Mouse (Mus musculus) intestine, postnatal 0 days (tissue): ENCODE measurements around the gene Dnaaf1. TPM values are rescaled to one million over a fixed set of nuclear protein-coding genes. Genes with fewer than 3 reads are reported as not detected.

ENCODE experiments used
- ATAC-seq: fragments of 200-750 bp; cut with Nextera tagmentation; 2 replicates; pipeline ENCODE4 v1.8.0; 2017; ENCODE audit warnings: mild to moderate bottlenecking, moderate TSS enrichment, moderate library complexity
- H3K27ac ChIP-seq: fragments of 300-500 bp; sonication (generic); 2 replicates; pipeline ENCODE4 v1.5.1; 2014; ENCODE audit warnings: mild to moderate bottlenecking, low read depth, low read length, moderate library complexity
- H3K27me3 ChIP-seq: fragments of 300-500 bp; sonication (generic); replicated peaks from 2 replicates; pipeline ENCODE4 v1.6.1; 2014; ENCODE audit warnings: low read length, mixed read lengths; ENCODE audit not compliant: control insufficient read depth, insufficient read depth
- H3K36me3 ChIP-seq: fragments of 300-500 bp; sonication (generic); 2 replicates; pipeline ENCODE4 v1.6.1; 2014; ENCODE audit warnings: mild to moderate bottlenecking, moderate library complexity; ENCODE audit not compliant: control insufficient read depth, insufficient read depth
- H3K4me1 ChIP-seq: fragments of 300-500 bp; sonication (generic); replicated peaks from 2 replicates; pipeline ENCODE4 v1.6.1; 2014; ENCODE audit warnings: antibody characterized with exemption, low read length, mixed read lengths; ENCODE audit not compliant: control insufficient read depth, insufficient read depth
- H3K4me2 ChIP-seq: fragments of 300-500 bp; sonication (generic); replicated peaks from 2 replicates; pipeline ENCODE4 v1.6.1; 2014; ENCODE audit warnings: low read depth, mild to moderate bottlenecking, moderate library complexity
- H3K4me3 ChIP-seq: fragments of 300-500 bp; sonication (generic); 2 replicates; pipeline ENCODE4 v1.5.1; 2014; ENCODE audit warnings: low read depth, low read length
- H3K9ac ChIP-seq: fragments of 300-500 bp; sonication (generic); 2 replicates; pipeline ENCODE4 v1.6.1; 2014; ENCODE audit warnings: mild to moderate bottlenecking, low read depth, low read length
- H3K9me3 ChIP-seq: fragments of 300-500 bp; sonication (generic); 2 replicates; pipeline ENCODE4 v1.6.1; 2016; ENCODE audit warnings: mixed run types; ENCODE audit not compliant: control insufficient read depth
- CTCF ChIP-seq: sonication (generic); IDR thresholded peaks from 2 replicates; pipeline ENCODE4 v1.5.1; 2016; ENCODE audit warnings: low read depth, mild to moderate bottlenecking, control low read depth, antibody characterized with exemption, moderate library complexity
- WGBS: fragments of 180-500 bp; shearing (Covaris S2); extraction: QIAGEN DNeasy Blood & Tissue Kit; methylation state at CpG from one replicate; pipeline ENCODE4 v1.1.7; 2014; 5-methylcytosine and 5-hydroxymethylcytosine counted together
- polyA plus RNA-seq: library from polyadenylated mRNA; unstranded; fragments of >200 nt; fragmentation: Nextera tagmentation; extraction: Ambion mirVana; gene quantifications from 2 replicates; pipeline ENCODE4 v1.2.1, GENCODE M21; 2015

Gene Dnaaf1
- polyA plus RNA-seq, 1 experiment from 2014 or later = 3.6 TPM

GRCm38 (mm10) chr8:119615096-119615495 lies 40.1 kb downstream of the Dnaaf1 start:
- H3K9ac ChIP-seq = no peak overlapping the region
- no peak for TF ChIP-seq CTCF
- no peaks in the 10 kb centered on the region for H3K4me1 ChIP-seq
- 86% methylated on average over 14 of the region's 14 CpGs for WGBS
- no peak overlapping the region for H3K27ac ChIP-seq
- no peak for ATAC-seq
- no peaks in the 10 kb centered on the region for H3K9me3 ChIP-seq
- H3K27me3 ChIP-seq = no peaks in the 10 kb centered on the region; the same call in 1 of the 2 replicates
- H3K36me3 ChIP-seq = no peaks in the 10 kb centered on the region
- no peak overlapping the region for H3K4me2 ChIP-seq
- no peak overlapping the region for H3K4me3 ChIP-seq

GRCm38 (mm10) chr8:119616358-119616757 lies 41.3 kb downstream of the Dnaaf1 start:
- no peaks in the 10 kb centered on the region for H3K36me3 ChIP-seq
- no peaks in the 10 kb centered on the region for H3K4me1 ChIP-seq
- TF ChIP-seq CTCF = no peak
- no peak for ATAC-seq
- 69% methylated on average over 7 of the region's 7 CpGs for WGBS
- no peak overlapping the region for H3K27ac ChIP-seq
- no peak overlapping the region for H3K4me2 ChIP-seq
- no peaks in the 10 kb centered on the region; the same call in 1 of the 2 replicates for H3K27me3 ChIP-seq
- no peaks in the 10 kb centered on the region for H3K9me3 ChIP-seq
- no peak overlapping the region for H3K9ac ChIP-seq
- no peak overlapping the region for H3K4me3 ChIP-seq

DNA sequence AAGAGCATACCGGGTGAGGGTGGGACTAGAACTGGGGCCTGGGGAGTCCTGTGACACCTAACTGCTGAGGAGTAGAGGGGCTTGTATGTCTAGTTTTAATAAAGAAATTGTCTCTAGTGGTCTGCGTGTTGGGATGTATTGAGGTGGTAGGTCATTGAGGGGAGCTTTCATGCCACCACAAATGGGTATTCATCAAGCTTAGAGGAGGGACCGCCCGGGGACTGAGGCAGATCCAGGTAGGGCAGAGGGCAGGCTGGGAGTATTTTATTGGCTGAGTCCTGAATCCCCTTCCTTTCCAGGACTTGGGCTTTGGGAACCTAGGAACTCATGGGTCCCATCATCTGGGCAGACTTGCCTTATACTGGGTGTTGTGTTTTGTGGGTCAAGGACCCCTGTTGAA lies 41.8 kb downstream of the Dnaaf1 start:
- Histone ChIP-seq H3K9me3 (no peaks in the 10 kb centered on the region), H3K36me3 (no peaks in the 10 kb centered on the region), H3K9ac (no peak overlapping the region), H3K4me1 (no peaks in the 10 kb centered on the region), H3K4me3 (no peak overlapping the region), H3K27ac (no peak overlapping the region), H3K27me3 (no peaks in the 10 kb centered on the region; the same call in 1 of the 2 replicates), H3K4me2 (no peak overlapping the region)
- no peak for ATAC-seq
- WGBS = 91% methylated on average over 4 of the region's 4 CpGs
- no peak for TF ChIP-seq CTCF

DNA sequence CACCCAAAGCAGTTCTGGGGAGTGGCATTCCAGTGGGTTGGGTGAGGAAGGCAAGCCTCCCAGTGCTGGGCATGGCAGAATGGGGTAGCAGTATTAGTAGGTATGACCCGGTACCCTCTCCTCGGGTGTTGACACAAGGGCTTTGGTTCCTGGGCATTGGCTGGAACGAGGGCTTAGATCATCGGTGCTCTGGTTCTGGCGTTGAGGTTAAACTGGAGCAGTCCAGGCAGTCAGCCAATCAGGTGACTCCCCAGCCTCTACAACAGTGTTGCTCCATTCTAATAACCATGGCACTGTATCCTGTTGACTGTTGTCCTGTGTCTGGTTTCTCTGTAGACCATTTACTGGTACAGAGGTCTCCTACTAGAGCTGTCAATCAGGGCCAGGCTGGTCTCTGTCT lies 42.6 kb downstream of the Dnaaf1 start:
- Histone ChIP-seq H3K4me2 (no peak overlapping the region), H3K27me3 (no peaks in the 10 kb centered on the region), H3K4me3 (no peak overlapping the region), H3K4me1 (no peaks in the 10 kb centered on the region), H3K9ac (no peak overlapping the region), H3K27ac (no peak overlapping the region), H3K36me3 (no peaks in the 10 kb centered on the region), H3K9me3 (no peaks in the 10 kb centered on the region)
- ATAC-seq = no peak
- TF ChIP-seq CTCF = no peak
- 88% methylated on average over 5 of the region's 5 CpGs for WGBS

DNA sequence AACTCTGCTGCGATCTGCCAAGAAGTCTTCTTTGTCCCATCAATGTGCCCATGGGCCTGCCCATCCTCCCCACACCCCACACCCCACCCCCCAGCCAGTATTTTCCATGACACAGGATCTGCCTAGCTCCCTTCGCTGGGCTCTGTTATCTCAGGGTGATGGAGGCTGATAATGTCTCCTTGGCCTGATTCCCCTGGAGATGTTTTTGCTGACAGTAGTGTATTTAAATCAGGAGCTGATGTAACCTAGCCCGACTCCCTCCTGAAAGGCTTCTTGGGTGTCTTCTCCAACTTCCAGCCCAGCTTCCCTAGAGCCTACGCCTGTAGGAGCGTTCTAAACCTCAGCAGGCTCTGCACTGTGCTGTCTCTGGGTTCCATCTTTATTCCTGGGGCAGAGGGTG lies 43.9 kb downstream of the Dnaaf1 start:
- WGBS = 53% methylated on average over 5 of the region's 5 CpGs
- Histone ChIP-seq H3K9ac (no peak overlapping the region), H3K27me3 (no peaks in the 10 kb centered on the region), H3K9me3 (no peaks in the 10 kb centered on the region), H3K4me1 (no peaks in the 10 kb centered on the region), H3K4me2 (no peak overlapping the region), H3K27ac (no peak overlapping the region), H3K4me3 (no peak overlapping the region), H3K36me3 (no peaks in the 10 kb centered on the region)
- no peak for ATAC-seq
- TF ChIP-seq CTCF = no peak

DNA sequence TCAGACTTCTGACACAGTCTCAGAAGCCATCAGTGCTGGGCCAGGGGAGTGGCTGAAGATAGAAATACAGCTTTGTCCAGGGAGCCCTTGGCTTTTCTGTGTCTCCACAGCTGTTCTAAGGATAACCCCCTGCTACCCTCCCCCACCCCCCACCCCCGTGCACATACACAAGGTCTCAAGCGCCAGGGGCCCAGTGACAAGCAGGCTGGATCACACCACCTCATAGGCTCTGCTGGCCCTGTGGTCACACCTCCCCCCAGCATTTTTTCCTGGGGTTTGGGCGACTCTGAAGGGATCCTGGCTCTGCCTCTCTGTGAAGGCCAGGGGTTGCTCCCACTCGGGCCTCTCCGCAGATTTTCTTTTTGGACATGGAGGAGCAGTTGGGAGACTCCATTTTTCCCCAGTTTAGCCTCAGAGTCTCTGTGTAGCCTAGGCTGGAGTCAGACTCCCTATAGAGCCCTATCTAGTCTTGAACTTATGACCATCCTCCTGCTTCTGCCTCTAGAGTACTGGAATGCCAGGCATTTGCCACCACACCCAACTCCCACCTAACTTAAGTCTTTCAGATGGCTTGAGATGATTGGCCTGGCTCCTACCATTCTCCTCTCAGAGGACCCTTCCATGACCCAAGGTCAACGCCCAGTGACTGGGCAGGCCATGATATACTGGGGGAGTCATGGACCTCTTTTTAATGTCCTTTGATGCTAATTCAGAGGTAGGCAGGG lies 45.2 kb downstream of the Dnaaf1 start:
- ATAC-seq = no peak
- 76% methylated on average over 6 of the region's 6 CpGs for WGBS
- H3K4me2 ChIP-seq = no peak overlapping the region

More for the DNA sequence above, 45.2 kb downstream of the Dnaaf1 start:
- no peak for TF ChIP-seq CTCF
- Histone ChIP-seq H3K4me1 (no peaks in the 10 kb centered on the region), H3K27me3 (no peaks in the 10 kb centered on the region), H3K9ac (no peak overlapping the region), H3K27ac (no peak overlapping the region), H3K36me3 (no peaks in the 10 kb centered on the region), H3K4me3 (no peak overlapping the region), H3K9me3 (no peaks in the 10 kb centered on the region)
